Mouse (Mus musculus) liver, postnatal 0 days (tissue): ENCODE measurements around the gene Cmtm4. TPM values are rescaled to one million over a fixed set of nuclear protein-coding genes. Genes with fewer than 3 reads are reported as not detected.

Experiments
- ATAC-seq: fragments of 200-750 bp; cut with Nextera tagmentation; 2 replicates; pipeline ENCODE4 v1.8.0; 2017; ENCODE audit warnings: mild to moderate bottlenecking, moderate library complexity
- DNase-seq: peaks from one replicate; pipeline ENCODE4 v3.0.0-alpha.2; 2016
- H3K27ac ChIP-seq: fragments of 300-500 bp; sonication (generic); 2 replicates; pipeline ENCODE4 v1.5.1; 2014; ENCODE audit warnings: antibody characterized with exemption, moderate library complexity, mild to moderate bottlenecking, low read depth
- H3K27me3 ChIP-seq: fragments of 300-500 bp; sonication (generic); 2 replicates; pipeline ENCODE4 v1.6.1; 2014; ENCODE audit warnings: low read length, control low read depth, mixed read lengths; ENCODE audit not compliant: insufficient read depth
- H3K36me3 ChIP-seq: fragments of 300-500 bp; sonication (generic); replicated peaks from 2 replicates; pipeline ENCODE4 v1.6.1; 2014; ENCODE audit warnings: mild to moderate bottlenecking, control low read depth, low read length, moderate library complexity, mixed read lengths; ENCODE audit not compliant: insufficient read depth
- H3K4me1 ChIP-seq: fragments of 300-500 bp; sonication (generic); 2 replicates; pipeline ENCODE4 v1.6.1; 2014; ENCODE audit warnings: antibody characterized with exemption, mild to moderate bottlenecking, control low read depth; ENCODE audit not compliant: insufficient read depth
- H3K4me2 ChIP-seq: fragments of 300-500 bp; sonication (generic); 2 replicates; pipeline ENCODE4 v1.6.1; 2014; ENCODE audit warnings: low read depth, mild to moderate bottlenecking, low read length, moderate library complexity, mixed read lengths
- H3K4me3 ChIP-seq: fragments of 300-500 bp; sonication (generic); 2 replicates; pipeline ENCODE4 v1.5.1; 2014; ENCODE audit warnings: low read depth, low read length
- H3K9ac ChIP-seq: fragments of 300-500 bp; sonication (generic); replicated peaks from 2 replicates; pipeline ENCODE4 v1.6.1; 2014; ENCODE audit warnings: mild to moderate bottlenecking, moderate library complexity
- H3K9me3 ChIP-seq: fragments of 300-500 bp; sonication (generic); 2 replicates; pipeline ENCODE4 v1.6.1; 2016; ENCODE audit warnings: mild to moderate bottlenecking, control low read depth, low read length, mixed read lengths
- CTCF ChIP-seq: sonication (generic); IDR thresholded peaks from 2 replicates; pipeline ENCODE4 v1.5.1; 2016; ENCODE audit warnings: antibody characterized with exemption, low read depth
- EP300 ChIP-seq: IDR thresholded peaks from 2 replicates; pipeline ENCODE4 v1.6.1; 2016; ENCODE audit warnings: antibody characterized with exemption, low read depth, mild to moderate bottlenecking
- WGBS: fragments of 180-500 bp; shearing (Covaris S2); extraction: QIAGEN DNeasy Blood & Tissue Kit; methylation state at CpG from one replicate; pipeline ENCODE4 v1.1.7; 2014; ENCODE audit not compliant: insufficient replicate concordance; 5-methylcytosine and 5-hydroxymethylcytosine counted together
- polyA plus RNA-seq: library from polyadenylated mRNA; unstranded; fragments of >200 nt; fragmentation: Nextera tagmentation; extraction: Ambion mirVana; gene quantifications from 2 replicates; pipeline ENCODE4 v1.2.1, GENCODE M21; 2015

Gene Cmtm4
- polyA plus RNA-seq, 1 experiment from 2014 or later, result 0.94 TPM

DNA sequence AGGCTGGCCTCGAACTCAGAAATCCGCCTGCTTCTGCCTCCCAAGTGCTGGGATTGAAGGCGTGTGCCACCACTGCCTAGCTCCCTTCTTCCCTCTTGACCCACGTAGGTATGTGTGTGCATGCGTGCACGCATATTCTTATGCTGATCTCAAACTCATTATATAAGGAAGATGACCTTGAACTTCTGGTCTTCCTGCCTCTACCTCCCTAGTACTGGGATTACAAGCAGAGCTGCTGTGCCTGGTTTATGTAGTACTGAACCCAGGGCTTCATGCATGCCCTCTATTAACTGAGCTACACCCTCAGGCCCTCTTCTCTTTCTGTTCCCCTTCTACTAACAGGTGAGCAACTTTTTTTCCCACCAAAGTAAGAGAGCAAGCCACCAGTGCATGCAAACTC lies 37.0 kb upstream of the Cmtm4 start:
- 88% methylated on average over 6 of the region's 6 CpGs for WGBS
- Histone ChIP-seq H3K9me3 (no peaks in the 10 kb centered on the region), H3K4me2 (no peak overlapping the region), H3K4me3 (no peak overlapping the region), H3K4me1 (peaks cover 14% of the 10 kb centered on the region), H3K36me3 (peaks cover 91% of the 10 kb centered on the region), H3K27ac (no peak overlapping the region), H3K27me3 (no peaks in the 10 kb centered on the region), H3K9ac (no peak overlapping the region)
- no peak for TF ChIP-seq EP300
- TF ChIP-seq CTCF, result no peak
- DNase-seq (no peak), ATAC-seq (no peak)

- Histone ChIP-seq H3K9ac (no peak overlapping the region), H3K27me3 (no peaks in the 10 kb centered on the region), H3K4me2 (no peak overlapping the region), H3K4me3 (no peak overlapping the region), H3K9me3 (no peaks in the 10 kb centered on the region), H3K27ac (no peak overlapping the region), H3K36me3 (peaks cover 86% of the 10 kb centered on the region), H3K4me1 (peaks cover 9% of the 10 kb centered on the region)
- DNase-seq, result no peak
- 81% methylated on average over 7 of the region's 7 CpGs for WGBS
- no peak for ATAC-seq
- TF ChIP-seq EP300 (no peak), CTCF (no peak)
Measured at GRCm38 (mm10) chr8:104430230-104430629, 34.6 kb upstream of the Cmtm4 start.

- DNase-seq (no peak), ATAC-seq (no peak)
- Histone ChIP-seq H3K4me2 (no peak overlapping the region), H3K9me3 (no peaks in the 10 kb centered on the region), H3K4me1 (no peaks in the 10 kb centered on the region), H3K27ac (no peak overlapping the region), H3K4me3 (no peak overlapping the region), H3K9ac (no peak overlapping the region), H3K27me3 (no peaks in the 10 kb centered on the region), H3K36me3 (peaks cover 87% of the 10 kb centered on the region)
- TF ChIP-seq EP300 (no peak), CTCF (no peak)
- WGBS, result 73% methylated on average over 13 of the region's 13 CpGs
Measured at GRCm38 (mm10) chr8:104427703-104428102, 32.1 kb upstream of the Cmtm4 start.

DNA sequence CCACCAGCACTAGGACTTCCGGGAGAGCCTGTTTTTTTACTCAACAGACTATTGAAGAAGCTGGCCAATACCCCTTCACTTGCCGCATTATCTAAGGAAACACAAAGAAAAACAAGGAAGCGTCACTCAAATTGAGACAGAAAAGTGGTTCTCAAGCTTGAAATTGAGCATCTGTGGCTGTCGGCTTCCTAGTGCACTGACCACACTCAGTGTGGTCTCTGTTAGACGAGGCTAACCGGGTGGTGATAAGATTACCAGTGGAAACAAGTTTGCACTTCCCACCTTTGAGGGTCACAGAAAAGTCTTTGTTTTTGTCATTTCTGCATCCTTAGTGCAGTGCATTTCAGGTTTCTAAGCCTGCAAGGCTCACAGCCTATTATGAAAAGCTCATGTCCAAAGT lies 26.7 kb upstream of the Cmtm4 start:
- Histone ChIP-seq H3K36me3 (peaks cover 86% of the 10 kb centered on the region), H3K4me3 (no peak overlapping the region), H3K9ac (no peak overlapping the region), H3K4me1 (no peaks in the 10 kb centered on the region), H3K27me3 (no peaks in the 10 kb centered on the region), H3K27ac (no peak overlapping the region), H3K9me3 (no peaks in the 10 kb centered on the region), H3K4me2 (no peak overlapping the region)
- WGBS, result 58% methylated on average over 6 of the region's 6 CpGs
- no peak for ATAC-seq
- no peak for DNase-seq
- TF ChIP-seq CTCF, result no peak
- TF ChIP-seq EP300, result no peak

- TF ChIP-seq EP300 (no peak), CTCF (no peak)
- peaks cover 36% of the 10 kb centered on the region for H3K36me3 ChIP-seq
- no peaks in the 10 kb centered on the region for H3K27me3 ChIP-seq
- no peak overlapping the region for H3K27ac ChIP-seq
- H3K4me2 ChIP-seq, result no peak overlapping the region
- no peaks in the 10 kb centered on the region for H3K4me1 ChIP-seq
- no peak overlapping the region for H3K9ac ChIP-seq
- H3K4me3 ChIP-seq, result no peak overlapping the region
- 84% methylated on average over 6 of the region's 6 CpGs for WGBS
- DNase-seq (no peak), ATAC-seq (no peak)
- H3K9me3 ChIP-seq, result no peaks in the 10 kb centered on the region
Measured at GRCm38 (mm10) chr8:104416022-104416421, 20.4 kb upstream of the Cmtm4 start.

DNA sequence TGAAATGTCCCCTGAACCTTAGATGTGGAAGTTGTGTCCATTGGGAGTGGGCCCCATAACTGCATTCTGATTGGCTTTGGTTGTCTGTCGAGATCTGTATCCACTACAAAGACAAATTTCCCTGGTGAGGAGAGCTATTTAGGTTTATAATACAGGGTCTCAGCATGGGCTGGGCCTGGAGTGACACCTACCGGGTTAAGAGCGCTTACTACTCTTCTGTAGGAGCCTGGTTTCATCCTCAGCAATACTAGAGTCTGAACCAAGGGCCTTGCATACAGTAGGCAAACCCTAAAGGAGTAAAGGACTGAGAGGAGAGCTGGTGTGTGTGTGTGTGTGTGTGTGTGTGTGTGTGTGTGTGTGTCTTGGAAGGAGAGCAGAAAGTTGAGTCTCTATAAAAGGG lies 18.6 kb upstream of the Cmtm4 start:
- no peak for DNase-seq
- Histone ChIP-seq H3K27me3 (no peaks in the 10 kb centered on the region), H3K36me3 (peaks cover 19% of the 10 kb centered on the region), H3K4me1 (no peaks in the 10 kb centered on the region), H3K4me2 (no peak overlapping the region), H3K4me3 (no peak overlapping the region), H3K9me3 (no peaks in the 10 kb centered on the region), H3K9ac (no peak overlapping the region), H3K27ac (no peak overlapping the region)
- 64% methylated on average over 3 of the region's 3 CpGs for WGBS
- TF ChIP-seq CTCF (no peak), EP300 (no peak)
- no peak for ATAC-seq

DNA sequence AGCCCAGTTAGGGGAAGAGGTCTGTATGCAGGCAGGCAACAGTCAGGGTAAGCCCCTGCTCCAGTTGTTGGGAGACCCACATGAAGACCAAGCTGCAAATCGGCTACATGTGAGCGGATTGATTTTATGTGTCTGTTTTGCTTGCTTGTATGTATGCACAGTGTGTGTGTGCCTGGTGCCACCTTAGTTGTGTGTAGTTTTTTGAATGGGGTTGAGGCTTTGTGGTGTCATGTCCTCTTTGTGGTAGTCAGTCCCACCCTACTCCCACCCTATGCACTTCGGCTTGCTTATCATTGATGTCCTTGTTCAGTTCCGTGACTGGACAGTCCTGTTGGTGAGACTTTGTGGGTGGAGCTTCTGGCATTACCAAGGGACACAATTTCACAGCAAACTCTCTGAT lies 18.2 kb upstream of the Cmtm4 start:
- Histone ChIP-seq H3K9me3 (no peaks in the 10 kb centered on the region), H3K27ac (no peak overlapping the region), H3K4me1 (no peaks in the 10 kb centered on the region), H3K9ac (no peak overlapping the region), H3K4me3 (no peak overlapping the region), H3K27me3 (no peaks in the 10 kb centered on the region), H3K36me3 (peaks cover 17% of the 10 kb centered on the region), H3K4me2 (no peak overlapping the region)
- WGBS, result 71% methylated on average over 4 of the region's 4 CpGs
- ATAC-seq (no peak), DNase-seq (no peak)
- TF ChIP-seq EP300 (no peak), CTCF (no peak)
